Mouse (Mus musculus): ENCODE results near the gene Pithd1. TPM values are rescaled to one million over a fixed set of nuclear protein-coding genes. Genes with fewer than 3 reads are reported as not detected.

Pithd1 gene
- polyA plus RNA-seq, 1 experiment from 2014 or later, result 39.6 TPM

- Histone ChIP-seq H3K27me3 (replicated peaks; ENCODE audit: insufficient read depth, low read length) (no peaks in the 10 kb centered on the region), H3K4me2 (replicated peaks; ENCODE audit: low read depth, low read length) (no peak overlapping the region), H3K9me3 (ENCODE audit: low read length) (no peaks in the 10 kb centered on the region), H3K36me3 (ENCODE audit: insufficient read depth, low read length) (peaks cover 6% of the 10 kb centered on the region; the same call in 1 of the 2 replicates), H3K4me1 (ENCODE audit: insufficient read depth, low read depth, low read length) (no peaks in the 10 kb centered on the region), H3K9ac (replicated peaks; ENCODE audit: low read depth) (no peak overlapping the region), H3K4me3 (ENCODE audit: low read depth, low read length) (no peak overlapping the region), H3K27ac (ENCODE audit: low read length) (no peak overlapping the region)
- TF ChIP-seq EP300 (IDR thresholded peaks at IDR 0.05) (no peak), CTCF (IDR thresholded peaks at IDR 0.05) (no peak)
- 57% methylated on average over 12 of the region's 12 CpGs for WGBS
- no peak for DNase-seq (ENCODE audit: low spot score)
- no peak for ATAC-seq
These were observed 52.2 kb downstream of the Pithd1 start for GRCm38 (mm10) chr4:135934708-135935500.

- DNase-seq (ENCODE audit: low spot score) (peak; percentile 72), ATAC-seq (peak; percentile 62)
- H3K9me3 ChIP-seq (ENCODE audit: low read length), result no peaks in the 10 kb centered on the region
- peaks cover 10% of the 10 kb centered on the region; the same call in 1 of the 2 replicates for H3K36me3 ChIP-seq (ENCODE audit: insufficient read depth, low read length)
- TF ChIP-seq EP300 (IDR thresholded peaks at IDR 0.05) (no peak), CTCF (IDR thresholded peaks at IDR 0.05) (peak; percentile 82)
- H3K27me3 ChIP-seq (replicated peaks; ENCODE audit: insufficient read depth, low read length), result no peaks in the 10 kb centered on the region
- no peak overlapping the region for H3K4me2 ChIP-seq (replicated peaks; ENCODE audit: low read depth, low read length)
- no peak overlapping the region for H3K4me3 ChIP-seq (ENCODE audit: low read depth, low read length)
- 54% methylated on average over 5 of the region's 5 CpGs for WGBS
- no peak overlapping the region for H3K27ac ChIP-seq (ENCODE audit: low read length)
- H3K4me1 ChIP-seq (ENCODE audit: insufficient read depth, low read depth, low read length), result no peaks in the 10 kb centered on the region
- no peak overlapping the region for H3K9ac ChIP-seq (replicated peaks; ENCODE audit: low read depth)
These were observed 55.2 kb downstream of the Pithd1 start for GRCm38 (mm10) chr4:135931832-135932231.

- TF ChIP-seq CTCF (IDR thresholded peaks at IDR 0.05), result no peak
- TF ChIP-seq EP300 (IDR thresholded peaks at IDR 0.05), result no peak
- Histone ChIP-seq H3K4me1 (ENCODE audit: insufficient read depth, low read depth, low read length) (no peaks in the 10 kb centered on the region), H3K36me3 (ENCODE audit: insufficient read depth, low read length) (peaks cover 23% of the 10 kb centered on the region), H3K9ac (replicated peaks; ENCODE audit: low read depth) (no peak overlapping the region), H3K4me2 (replicated peaks; ENCODE audit: low read depth, low read length) (no peak overlapping the region), H3K27me3 (replicated peaks; ENCODE audit: insufficient read depth, low read length) (no peaks in the 10 kb centered on the region), H3K4me3 (ENCODE audit: low read depth, low read length) (no peak overlapping the region), H3K9me3 (ENCODE audit: low read length) (no peaks in the 10 kb centered on the region), H3K27ac (ENCODE audit: low read length) (no peak overlapping the region)
- DNase-seq (ENCODE audit: low spot score) (no peak), ATAC-seq (no peak)
- 98% methylated on average over 8 of the region's 8 CpGs for WGBS
These were observed 56.8 kb downstream of the Pithd1 start for GRCm38 (mm10) chr4:135930239-135930638.

- WGBS, result 80% methylated on average over 9 of the region's 9 CpGs
- H3K36me3 ChIP-seq (ENCODE audit: insufficient read depth, low read length), result peaks cover 23% of the 10 kb centered on the region
- no peak for ATAC-seq
These were observed 57.2 kb downstream of the Pithd1 start for GRCm38 (mm10) chr4:135929828-135930227.

GRCm38 (mm10) chr4:135929405-135929804 is 57.7 kb downstream of the Pithd1 start:
- no peak for DNase-seq (ENCODE audit: low spot score)
- H3K27ac ChIP-seq (ENCODE audit: low read length), result no peak overlapping the region
- no peak overlapping the region for H3K9ac ChIP-seq (replicated peaks; ENCODE audit: low read depth)
- H3K4me1 ChIP-seq (ENCODE audit: insufficient read depth, low read depth, low read length), result no peaks in the 10 kb centered on the region
- no peak overlapping the region for H3K4me3 ChIP-seq (ENCODE audit: low read depth, low read length)
- 72% methylated on average over 5 of the region's 5 CpGs for WGBS
- TF ChIP-seq CTCF (IDR thresholded peaks at IDR 0.05) (no peak), EP300 (IDR thresholded peaks at IDR 0.05) (no peak)
- no peaks in the 10 kb centered on the region for H3K27me3 ChIP-seq (replicated peaks; ENCODE audit: insufficient read depth, low read length)
- no peak overlapping the region for H3K4me2 ChIP-seq (replicated peaks; ENCODE audit: low read depth, low read length)
- no peak for ATAC-seq
- no peaks in the 10 kb centered on the region for H3K9me3 ChIP-seq (ENCODE audit: low read length)
- peaks cover 23% of the 10 kb centered on the region for H3K36me3 ChIP-seq (ENCODE audit: insufficient read depth, low read length)

More at GRCm38 (mm10) chr4:135929828-135930227, 57.2 kb downstream of the Pithd1 start:
- Histone ChIP-seq H3K27ac (ENCODE audit: low read length) (no peak overlapping the region), H3K9me3 (ENCODE audit: low read length) (no peaks in the 10 kb centered on the region), H3K9ac (replicated peaks; ENCODE audit: low read depth) (no peak overlapping the region), H3K4me3 (ENCODE audit: low read depth, low read length) (no peak overlapping the region), H3K4me2 (replicated peaks; ENCODE audit: low read depth, low read length) (no peak overlapping the region), H3K27me3 (replicated peaks; ENCODE audit: insufficient read depth, low read length) (no peaks in the 10 kb centered on the region), H3K4me1 (ENCODE audit: insufficient read depth, low read depth, low read length) (no peaks in the 10 kb centered on the region)
- TF ChIP-seq EP300 (IDR thresholded peaks at IDR 0.05), result no peak
- no peak for DNase-seq (ENCODE audit: low spot score)

- H3K27me3 ChIP-seq (replicated peaks; ENCODE audit: insufficient read depth, low read length), result no peaks in the 10 kb centered on the region
- DNase-seq (ENCODE audit: low spot score) (no peak), ATAC-seq (no peak)
- no peak overlapping the region for H3K9ac ChIP-seq (replicated peaks; ENCODE audit: low read depth)
- no peaks in the 10 kb centered on the region for H3K9me3 ChIP-seq (ENCODE audit: low read length)
- H3K4me2 ChIP-seq (replicated peaks; ENCODE audit: low read depth, low read length), result no peak overlapping the region
- WGBS, result 91% methylated on average over 9 of the region's 9 CpGs
- H3K4me3 ChIP-seq (ENCODE audit: low read depth, low read length), result no peak overlapping the region
- H3K4me1 ChIP-seq (ENCODE audit: insufficient read depth, low read depth, low read length), result no peaks in the 10 kb centered on the region
- peaks cover 21% of the 10 kb centered on the region for H3K36me3 ChIP-seq (ENCODE audit: insufficient read depth, low read length)
- H3K27ac ChIP-seq (ENCODE audit: low read length), result no peak overlapping the region
- TF ChIP-seq CTCF (IDR thresholded peaks at IDR 0.05) (no peak), EP300 (IDR thresholded peaks at IDR 0.05) (no peak)
These were observed 58.7 kb downstream of the Pithd1 start for GRCm38 (mm10) chr4:135928376-135928775.

Measured in lung, postnatal 0 days (tissue).